Mouse (Mus musculus) forebrain, postnatal 0 days (tissue): Measurements from ENCODE around the gene Kat7. TPM values are rescaled to one million over a fixed set of nuclear protein-coding genes. Genes with fewer than 3 reads are reported as not detected.

Experiments used
- ATAC-seq: fragments of 200-750 bp; cut with Nextera tagmentation; 2 replicates; pipeline ENCODE4 v1.8.0; 2017; ENCODE audit warnings: mild to moderate bottlenecking, moderate library complexity
- DNase-seq: peaks from one replicate; pipeline ENCODE4 v3.0.0-alpha.2; 2015
- H3K27ac ChIP-seq: fragments of 300-500 bp; sonication (generic); 2 replicates; pipeline ENCODE4 v1.5.1; 2014; ENCODE audit warnings: low read depth, mild to moderate bottlenecking, antibody characterized with exemption, low read length, moderate library complexity, mixed read lengths
- H3K27me3 ChIP-seq: fragments of 300-500 bp; sonication (generic); 2 replicates; pipeline ENCODE4 v1.6.1; 2014; ENCODE audit warnings: mild to moderate bottlenecking, low read length, mixed read lengths; ENCODE audit not compliant: insufficient read depth
- H3K36me3 ChIP-seq: fragments of 300-500 bp; sonication (generic); 2 replicates; pipeline ENCODE4 v1.6.1; 2014; ENCODE audit warnings: mild to moderate bottlenecking, moderate library complexity; ENCODE audit not compliant: insufficient read depth
- H3K4me1 ChIP-seq: fragments of 300-500 bp; sonication (generic); 2 replicates; pipeline ENCODE4 v1.6.1; 2014; ENCODE audit warnings: antibody characterized with exemption; ENCODE audit not compliant: insufficient read depth
- H3K4me2 ChIP-seq: fragments of 300-500 bp; sonication (generic); 2 replicates; pipeline ENCODE4 v1.6.1; 2014; ENCODE audit warnings: low read depth, mild to moderate bottlenecking, moderate library complexity
- H3K4me3 ChIP-seq: fragments of 300-500 bp; sonication (generic); 2 replicates; pipeline ENCODE4 v1.5.1; 2014; ENCODE audit warnings: low read depth, low read length, mixed read lengths
- H3K9ac ChIP-seq: fragments of 300-500 bp; sonication (generic); 2 replicates; pipeline ENCODE4 v1.6.1; 2014; ENCODE audit warnings: mild to moderate bottlenecking
- H3K9me3 ChIP-seq: fragments of 300-500 bp; sonication (generic); 2 replicates; pipeline ENCODE4 v1.6.1; 2016; ENCODE audit warnings: low read length
- CTCF ChIP-seq: sonication (generic); IDR thresholded peaks from 2 replicates; pipeline ENCODE4 v1.5.1; 2016; ENCODE audit warnings: antibody characterized with exemption, control low read depth, low read depth
- WGBS: fragments of 180-500 bp; shearing (Covaris S2); extraction: QIAGEN DNeasy Blood & Tissue Kit; methylation state at CpG from one replicate; pipeline ENCODE4 v1.1.7; 2014; 5-methylcytosine and 5-hydroxymethylcytosine counted together
- polyA plus RNA-seq: library from polyadenylated mRNA; unstranded; fragments of >200 nt; fragmentation: Nextera tagmentation; extraction: Ambion mirVana; gene quantifications from 2 replicates; pipeline ENCODE4 v1.2.1, GENCODE M21; 2015
- total RNA-seq: library from RNA; depleted of rRNA; stranded (reverse); fragments of >200 nt; gene quantifications from 2 replicates; pipeline ENCODE4 v1.2.3, GENCODE M21; 2014

The Kat7 gene
- total and polyA plus RNA-seq, 2 experiments from 2014 or later, result 72.8 to 78.2 TPM

GRCm38 (mm10) chr11:95255747-95256146 is 54.3 kb downstream of the Kat7 start:
- ATAC-seq (no peak), DNase-seq (no peak)
- Histone ChIP-seq H3K9ac (no peak overlapping the region), H3K4me3 (no peak overlapping the region), H3K4me2 (no peak overlapping the region), H3K27me3 (peaks cover 3% of the 10 kb centered on the region; the same call in 1 of the 2 replicates), H3K9me3 (no peaks in the 10 kb centered on the region), H3K36me3 (no peaks in the 10 kb centered on the region), H3K4me1 (0 out of 2 replicates have a peak, but pooled peaks cover 3% of the 10 kb centered on the region), H3K27ac (no peak overlapping the region)
- 80% methylated on average over 6 of the region's 6 CpGs for WGBS
- no peak for TF ChIP-seq CTCF

- no peak overlapping the region for H3K4me2 ChIP-seq
- 66% methylated on average over 8 of the region's 8 CpGs for WGBS
- H3K9ac ChIP-seq, result no peak overlapping the region
- TF ChIP-seq CTCF, result no peak
- no peak overlapping the region for H3K4me3 ChIP-seq
- no peaks in the 10 kb centered on the region for H3K9me3 ChIP-seq
- H3K27ac ChIP-seq, result no peak overlapping the region
- no peaks in the 10 kb centered on the region for H3K36me3 ChIP-seq
- peaks cover 3% of the 10 kb centered on the region; the same call in 1 of the 2 replicates for H3K27me3 ChIP-seq
- 0 out of 2 replicates have a peak, but pooled peaks cover 3% of the 10 kb centered on the region for H3K4me1 ChIP-seq
- ATAC-seq (no peak), DNase-seq (no peak)
These were observed 55.9 kb downstream of the Kat7 start for GRCm38 (mm10) chr11:95254165-95254564.

GRCm38 (mm10) chr11:95252104-95252503 is 57.9 kb downstream of the Kat7 start:
- 82% methylated on average over 6 of the region's 6 CpGs for WGBS

GRCm38 (mm10) chr11:95251295-95251694 is 58.8 kb downstream of the Kat7 start:
- Histone ChIP-seq H3K4me1 (no peaks in the 10 kb centered on the region), H3K27ac (no peak overlapping the region), H3K4me3 (no peak overlapping the region), H3K9ac (no peak overlapping the region), H3K36me3 (no peaks in the 10 kb centered on the region), H3K27me3 (no peaks in the 10 kb centered on the region), H3K4me2 (no peak overlapping the region), H3K9me3 (no peaks in the 10 kb centered on the region)
- WGBS, result 4% methylated on average over 11 of the region's 11 CpGs
- DNase-seq (peak; percentile 87), ATAC-seq (peak; percentile 48; the same call in 1 of the 2 replicates)
- TF ChIP-seq CTCF, result peak; percentile 98

More at GRCm38 (mm10) chr11:95252104-95252503, 57.9 kb downstream of the Kat7 start:
- no peak for DNase-seq
- Histone ChIP-seq H3K9ac (no peak overlapping the region), H3K9me3 (no peaks in the 10 kb centered on the region), H3K4me2 (no peak overlapping the region), H3K4me1 (no peaks in the 10 kb centered on the region), H3K27ac (no peak overlapping the region), H3K4me3 (no peak overlapping the region), H3K27me3 (no peaks in the 10 kb centered on the region), H3K36me3 (no peaks in the 10 kb centered on the region)
- no peak for ATAC-seq
- TF ChIP-seq CTCF, result no peak

GRCm38 (mm10) chr11:95250110-95250509 is 59.9 kb downstream of the Kat7 start:
- no peak for TF ChIP-seq CTCF
- no peaks in the 10 kb centered on the region for H3K27me3 ChIP-seq
- WGBS, result 44% methylated on average over 10 of the region's 10 CpGs
- no peak overlapping the region for H3K4me3 ChIP-seq
- H3K9me3 ChIP-seq, result no peaks in the 10 kb centered on the region
- H3K4me1 ChIP-seq, result no peaks in the 10 kb centered on the region
- no peaks in the 10 kb centered on the region for H3K36me3 ChIP-seq
- ATAC-seq (no peak), DNase-seq (no peak)
- no peak overlapping the region for H3K27ac ChIP-seq
- H3K9ac ChIP-seq, result no peak overlapping the region
- H3K4me2 ChIP-seq, result no peak overlapping the region

GRCm38 (mm10) chr11:95247065-95247464 is 63.0 kb downstream of the Kat7 start:
- Histone ChIP-seq H3K4me1 (no peaks in the 10 kb centered on the region), H3K9ac (no peak overlapping the region), H3K4me2 (no peak overlapping the region), H3K27me3 (no peaks in the 10 kb centered on the region), H3K36me3 (no peaks in the 10 kb centered on the region), H3K9me3 (no peaks in the 10 kb centered on the region), H3K27ac (no peak overlapping the region), H3K4me3 (no peak overlapping the region)
- DNase-seq, result no peak
- ATAC-seq, result no peak
- TF ChIP-seq CTCF, result no peak
- 22% methylated on average over 14 of the region's 14 CpGs for WGBS

GRCm38 (mm10) chr11:95245456-95245855 is 64.6 kb downstream of the Kat7 start:
- WGBS, result 78% methylated on average over 7 of the region's 7 CpGs
- Histone ChIP-seq H3K36me3 (no peaks in the 10 kb centered on the region), H3K27ac (no peak overlapping the region), H3K4me1 (no peaks in the 10 kb centered on the region), H3K9me3 (no peaks in the 10 kb centered on the region), H3K4me3 (no peak overlapping the region), H3K9ac (no peak overlapping the region), H3K27me3 (no peaks in the 10 kb centered on the region), H3K4me2 (no peak overlapping the region)
- no peak for TF ChIP-seq CTCF
- DNase-seq, result no peak
- no peak for ATAC-seq
